Mouse (Mus musculus) MEL (cell line): ENCODE measurements around the gene Mertk. TPM values are rescaled to one million over a fixed set of nuclear protein-coding genes. Genes with fewer than 3 reads are reported as not detected.

Experiments
- DNase-seq: peaks from one replicate; pipeline ENCODE4 v3.0.0; 2011; ENCODE audit warnings: low read depth, low spot score
- H3K27ac ChIP-seq: 2 replicates; pipeline ENCODE4 v1.5.1; 2012; ENCODE audit warnings: low read depth, mild to moderate bottlenecking, control low read depth, low read length, moderate library complexity; ENCODE audit not compliant: control insufficient read depth
- H3K27me3 ChIP-seq, 2 experiments: fragments of 150-350 bp in 1 of 2; sonication (generic) in 1 of 2; 2 replicates each; pipeline ENCODE4 v1.6.1; 2012; ENCODE audit warnings: low read length in 2 of 2, mild to moderate bottlenecking in 2 of 2, improper control_type of control experiment in 1 of 2, moderate library complexity in 1 of 2; ENCODE audit not compliant: insufficient read depth in 2 of 2, control insufficient read depth in 1 of 2
- H3K36me3 ChIP-seq, 2 experiments: 2 replicates each; pipeline ENCODE4 v1.6.1; 2012 to 2014; ENCODE audit warnings: low read length in 2 of 2, improper control_type of control experiment in 1 of 2, inconsistent platforms in 1 of 2, mild to moderate bottlenecking in 1 of 2; ENCODE audit not compliant: insufficient read depth in 2 of 2, control insufficient read depth in 1 of 2
- H3K4me1 ChIP-seq, 2 experiments: fragments of 150-350 bp in 1 of 2; sonication (generic) in 1 of 2; 2 replicates each; pipeline ENCODE4 v1.6.1; 2012; ENCODE audit warnings: low read length in 2 of 2, improper control_type of control experiment in 1 of 2, mild to moderate bottlenecking in 1 of 2; ENCODE audit not compliant: insufficient read depth in 2 of 2, control insufficient read depth in 1 of 2
- H3K4me3 ChIP-seq, 2 experiments: fragments of 150-350 bp in 1 of 2; sonication (generic) in 1 of 2; 2 replicates each; pipeline ENCODE4 v1.5.1; 2012; ENCODE audit warnings: low read depth in 2 of 2, low read length in 2 of 2, mild to moderate bottlenecking in 2 of 2, moderate library complexity in 2 of 2, control low read depth in 1 of 2, improper control_type of control experiment in 1 of 2; ENCODE audit not compliant: control insufficient read depth in 1 of 2, insufficient read depth in 1 of 2
- H3K79me2 ChIP-seq: 2 replicates; pipeline ENCODE4 v1.6.1; 2012; ENCODE audit warnings: mild to moderate bottlenecking, low read length, moderate library complexity; ENCODE audit not compliant: control insufficient read depth, poor library complexity, insufficient read depth
- H3K9ac ChIP-seq: 2 replicates; pipeline ENCODE4 v1.6.1; 2012; ENCODE audit warnings: low read depth, mild to moderate bottlenecking, control low read depth, low read length, moderate library complexity; ENCODE audit not compliant: control insufficient read depth, poor library complexity, severe bottlenecking
- H3K9me3 ChIP-seq: fragments of 150-350 bp; sonication (generic); replicated peaks from 2 replicates; pipeline ENCODE4 v1.6.1; 2012; ENCODE audit warnings: mild to moderate bottlenecking, low read length, improper control_type of control experiment, moderate library complexity; ENCODE audit not compliant: insufficient read depth
- EP300 ChIP-seq, 2 experiments: IDR thresholded peaks; 2 replicates each; pipeline ENCODE4 v1.6.1; 2011; ENCODE audit warnings: improper control_type of control experiment in 2 of 2, low read length in 2 of 2, low read depth in 1 of 2, mild to moderate bottlenecking in 1 of 2
- HCFC1 ChIP-seq: IDR thresholded peaks from 2 replicates; pipeline ENCODE4 v1.6.1; 2012; ENCODE audit warnings: low read depth, mild to moderate bottlenecking, inconsistent platforms, low read length, improper control_type of control experiment, moderate library complexity
- KAT2A ChIP-seq: conservative IDR thresholded peaks from 2 replicates; pipeline ENCODE4 v1.6.1; 2012; ENCODE audit warnings: low read depth, low read length, improper control_type of control experiment, inconsistent platforms
- MAFK ChIP-seq: IDR thresholded peaks from 2 replicates; pipeline ENCODE4 v1.6.1; 2011; ENCODE audit warnings: low read depth, mild to moderate bottlenecking, low read length, improper control_type of control experiment, borderline replicate concordance
- MXI1 ChIP-seq: IDR thresholded peaks from 2 replicates; pipeline ENCODE4 v1.6.1; 2011; ENCODE audit warnings: mild to moderate bottlenecking, low read depth, low read length, improper control_type of control experiment
- NELFE ChIP-seq: IDR thresholded peaks from 2 replicates; pipeline ENCODE4 v1.6.1; 2011; ENCODE audit warnings: low read depth, low read length, improper control_type of control experiment
- NRF1 ChIP-seq: IDR thresholded peaks from 2 replicates; pipeline ENCODE4 v1.6.1; 2014; ENCODE audit warnings: low read depth, mild to moderate bottlenecking, inconsistent platforms, low read length, improper control_type of control experiment, moderate library complexity; ENCODE audit not compliant: poor library complexity, insufficient read depth, severe bottlenecking
- POLR2A ChIP-seq, 2 experiments: IDR thresholded peaks; 2 replicates each; pipeline ENCODE4 v1.6.1; 2011 to 2012; ENCODE audit warnings: low read length in 2 of 2, mild to moderate bottlenecking in 2 of 2, control low read depth in 1 of 2, improper control_type of control experiment in 1 of 2, low read depth in 1 of 2, moderate library complexity in 1 of 2; ENCODE audit not compliant: control insufficient read depth in 1 of 2, insufficient read depth in 1 of 2, poor library complexity in 1 of 2
- POLR2AphosphoS5 ChIP-seq: IDR thresholded peaks from 2 replicates; pipeline ENCODE4 v1.6.1; 2012; ENCODE audit warnings: low read depth, borderline replicate concordance, mild to moderate bottlenecking, inconsistent platforms, low read length, moderate library complexity, mixed read lengths
- RAD21 ChIP-seq: IDR thresholded peaks from 2 replicates; pipeline ENCODE4 v1.6.1; 2011; ENCODE audit warnings: mild to moderate bottlenecking, low read depth, low read length, improper control_type of control experiment
- RCOR1 ChIP-seq: IDR thresholded peaks from 2 replicates; pipeline ENCODE4 v1.6.1; 2012; ENCODE audit warnings: low read depth, mild to moderate bottlenecking, inconsistent platforms, low read length, improper control_type of control experiment
- SIN3A ChIP-seq: IDR thresholded peaks from 2 replicates; pipeline ENCODE4 v1.6.1; 2012; ENCODE audit warnings: low read length, improper control_type of control experiment, inconsistent platforms
- SMC3 ChIP-seq: IDR thresholded peaks from 2 replicates; pipeline ENCODE4 v1.6.1; 2011; ENCODE audit warnings: low read depth, low read length, improper control_type of control experiment
- TAL1 ChIP-seq: IDR thresholded peaks from 2 replicates; pipeline ENCODE4 v1.6.1; 2012; ENCODE audit warnings: mild to moderate bottlenecking, inconsistent platforms, low read length, moderate library complexity, mixed read lengths
- UBTF ChIP-seq: IDR thresholded peaks from 2 replicates; pipeline ENCODE4 v1.6.1; 2012; ENCODE audit warnings: low read depth, mild to moderate bottlenecking, inconsistent platforms, low read length, improper control_type of control experiment, moderate library complexity, borderline replicate concordance; ENCODE audit not compliant: insufficient read depth
- ZC3H11A ChIP-seq: IDR thresholded peaks from 2 replicates; pipeline ENCODE4 v1.6.1; 2012; ENCODE audit warnings: low read depth, mild to moderate bottlenecking, inconsistent platforms, low read length, improper control_type of control experiment
- polyA plus RNA-seq, 2 experiments: library from polyadenylated mRNA; stranded (reverse) in 1 of 2; unstranded in 1 of 2; fragments of >175 nt in 1 of 2; fragments of >200 nt in 1 of 2; gene quantifications; 2 replicates each; pipeline versions ENCODE4 v1.2.1 to v1.2.4; 2012; ENCODE audit warnings: low replicate concordance in 2 of 2, low read depth in 1 of 2; ENCODE audit not compliant: insufficient read length in 2 of 2, insufficient read depth in 1 of 2, missing spikeins in 1 of 2
- total RNA-seq: library from RNA; depleted of rRNA; stranded (reverse); fragments of 300-350 nt; gene quantifications from 2 replicates; pipeline ENCODE4 v1.2.3, GENCODE M21; 2012

Gene Mertk
- total and polyA plus RNA-seq, 3 experiments = not detected

- Histone ChIP-seq H3K9me3 (no peaks in the 10 kb centered on the region), H3K36me3 (no peaks in the 10 kb centered on the region)
- TF ChIP-seq ZC3H11A (no peak), UBTF (no peak), KAT2A (no peak), POLR2AphosphoS5 (no peak), SMC3 (no peak), RCOR1 (no peak), NELFE (no peak), MXI1 (no peak), NRF1 (no peak), SIN3A (no peak), HCFC1 (no peak), EP300 (IDR thresholded peaks at IDR 0.05; ENCODE audit: low read depth in 1 of 2, low read length in 2 of 2) (no peak), MAFK (no peak)
- TF ChIP-seq, all 39 proteins: peak for 0
- peaks cover 5% of the 10 kb centered on the region in 2 experiments for H3K27me3 ChIP-seq
- no peaks in the 10 kb centered on the region for H3K4me1 ChIP-seq
- no peak overlapping the region for H3K27ac ChIP-seq
- no peak overlapping the region for H3K4me3 ChIP-seq
- no peak for DNase-seq
- H3K79me2 ChIP-seq = no peaks in the 10 kb centered on the region
- no peak overlapping the region for H3K9ac ChIP-seq
Measured at GRCm38 (mm10) chr2:128729141-128729540, 30.4 kb downstream of the Mertk start.

- Histone ChIP-seq H3K9me3 (no peaks in the 10 kb centered on the region), H3K4me1 (no peaks in the 10 kb centered on the region), H3K27ac (no peak overlapping the region), H3K79me2 (no peaks in the 10 kb centered on the region), H3K9ac (no peak overlapping the region), H3K36me3 (no peaks in the 10 kb centered on the region), H3K4me3 (no peak overlapping the region), H3K27me3 (peaks cover 3 to 5% of the 10 kb centered on the region in 2 experiments)
- DNase-seq = no peak
- no peak for TF ChIP-seq RAD21
- TF ChIP-seq MAFK = no peak
- TF ChIP-seq ZC3H11A = no peak
- no peak for TF ChIP-seq TAL1
- no peak for TF ChIP-seq NRF1
- TF ChIP-seq POLR2A (IDR thresholded peaks at IDR 0.05; ENCODE audit: control insufficient read depth in 1 of 2, insufficient read depth in 1 of 2, low read depth in 1 of 2, low read length in 2 of 2, poor library complexity in 1 of 2) = no peak
Measured at GRCm38 (mm10) chr2:128731514-128731913, 32.8 kb downstream of the Mertk start.
